Mouse (Mus musculus) heart, postnatal 14 days (tissue): ENCODE results near the gene Slc6a4. TPM values are rescaled to one million over a fixed set of nuclear protein-coding genes. Genes with fewer than 3 reads are reported as not detected.

Experiments used
- microRNA-seq, 2 experiments: library from miRNA; unstranded; fragments of <30 nt; microRNA quantifications; one replicate each; pipeline ENCODE4 v1.2.0; 2021 to 2022
- total RNA-seq, 2 experiments: library from RNA; stranded (reverse); gene quantifications; 2 replicates each; pipeline ENCODE4 v1.2.3; 2021

Slc6a4 gene
- total RNA-seq, 2 experiments from 2014 or later, result 1.2 to 1.4 TPM

Small RNA genes lying within 50 kb of the gene (microRNA-seq; reads per million reads assigned to microRNA genes)
- 2,799 to 2,829 reads per million in 2 experiments for gene Mir423

Other genes starting within 250 kb of the Slc6a4 start
- gene Gosr1, start 235.0 kb upstream of the Slc6a4 start, total RNA-seq, result 10 to 100 TPM; 28.1 to 33.8 TPM
- 10 to 100 TPM; 51.4 to 58.7 TPM for gene Cpd, start 151.6 kb upstream of the Slc6a4 start, total RNA-seq
- under 1 TPM; 0.80 to 0.84 TPM for gene Tmigd1, start 96.4 kb upstream of the Slc6a4 start, total RNA-seq
- gene Blmh, start 73.8 kb upstream of the Slc6a4 start, total RNA-seq, result 10 to 100 TPM; 46.0 to 47.1 TPM
- gene Nsrp1, start 79.8 kb downstream of the Slc6a4 start, total RNA-seq, result 10 to 100 TPM; 12.5 to 13.1 TPM
- under 1 TPM; 0.32 to 0.43 TPM for gene Efcab5, start 190.4 kb downstream of the Slc6a4 start, total RNA-seq
- 10 to 100 TPM; 83.2 to 95.0 TPM for gene Ssh2, start 217.7 kb downstream of the Slc6a4 start, total RNA-seq